Mouse (Mus musculus): ENCODE results near the gene Zkscan1.

The Zkscan1 gene

GRCm38 (mm10) chr5:138117199-138118015, 32.5 kb downstream of the Zkscan1 start:
- no peak for DNase-seq (ENCODE audit: low spot score)

GRCm38 (mm10) chr5:138118041-138118440, 33.2 kb downstream of the Zkscan1 start:
- DNase-seq (ENCODE audit: low spot score) = no peak

GRCm38 (mm10) chr5:138132425-138133064, 47.7 kb downstream of the Zkscan1 start:
- DNase-seq (ENCODE audit: low spot score) = no peak

- no peak for DNase-seq (ENCODE audit: low spot score)
These were observed 52.4 kb downstream of the Zkscan1 start for GRCm38 (mm10) chr5:138137257-138137656.

- peak; percentile 37 for DNase-seq (ENCODE audit: low spot score)
These were observed 53.2 kb downstream of the Zkscan1 start for GRCm38 (mm10) chr5:138137935-138138549.

GRCm38 (mm10) chr5:138138585-138138984, 53.7 kb downstream of the Zkscan1 start:
- no peak for DNase-seq (ENCODE audit: low spot score)

GRCm38 (mm10) chr5:138154390-138154789, 69.5 kb downstream of the Zkscan1 start:
- no peak for DNase-seq (ENCODE audit: low spot score)

DNA sequence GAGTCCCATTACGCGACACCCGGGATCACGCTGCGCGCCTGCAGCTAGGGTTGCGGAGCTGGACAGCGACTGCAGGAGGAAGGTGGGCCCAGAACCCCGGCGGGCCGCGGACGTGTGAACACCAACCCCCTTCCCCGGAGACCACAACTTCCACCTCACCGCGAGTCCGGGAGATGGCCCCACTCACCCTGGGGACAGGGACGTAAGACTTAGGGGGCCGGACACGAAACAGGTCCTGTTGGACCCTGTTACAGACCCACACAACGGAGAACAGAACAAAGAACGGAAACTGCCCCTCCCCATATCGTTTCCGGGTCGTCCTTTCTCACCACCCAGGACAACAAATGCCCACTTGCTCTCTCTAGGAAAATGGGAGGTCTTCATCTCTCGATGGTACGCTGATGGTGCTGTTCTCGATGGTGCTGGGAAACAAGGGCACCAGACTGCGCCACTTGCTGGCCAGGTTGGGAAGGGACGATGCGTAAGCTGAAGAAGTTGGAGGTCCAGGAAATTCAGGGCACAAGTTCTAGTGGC, 70.6 kb downstream of the Zkscan1 start, which contains the start of gene Zfp113:
TSS of gene Zfp113 (minus strand) at position 302 of the 534 bp plus-strand sequence.
- peak; percentile 92 for DNase-seq (ENCODE audit: low spot score)

Data from T-cell, adult 2 months (primary cell).